Mouse (Mus musculus) spleen, adult 2 months (tissue): ENCODE results near the gene Atf6b. TPM values are rescaled to one million over a fixed set of nuclear protein-coding genes. Genes with fewer than 3 reads are reported as not detected.

Source experiments
- DNase-seq, 2 experiments: peaks; one replicate each; pipeline versions ENCODE4 v3.0.0 to v3.0.0-alpha.2; 2012 to 2021; ENCODE audit warnings: low spot score in 2 of 2, low read depth in 1 of 2
- H3K27ac ChIP-seq: fragments of 200-500 bp; 2 replicates; pipeline ENCODE4 v1.5.1; 2012; ENCODE audit warnings: low read length, inconsistent platforms; ENCODE audit not compliant: insufficient read depth
- H3K27me3 ChIP-seq: fragments of 200-500 bp; 2 replicates; pipeline ENCODE4 v1.6.1; 2012; ENCODE audit warnings: mild to moderate bottlenecking, moderate library complexity, low read length, inconsistent platforms; ENCODE audit not compliant: control insufficient read depth, insufficient read depth
- H3K36me3 ChIP-seq: fragments of 200-500 bp; 2 replicates; pipeline ENCODE4 v1.6.1; 2012; ENCODE audit warnings: mild to moderate bottlenecking, low read length, inconsistent platforms; ENCODE audit not compliant: control insufficient read depth, insufficient read depth
- H3K4me1 ChIP-seq: fragments of 200-500 bp; 2 replicates; pipeline ENCODE4 v1.6.1; 2011; ENCODE audit warnings: inconsistent platforms; ENCODE audit not compliant: control insufficient read depth, insufficient read depth, insufficient read length
- H3K4me3 ChIP-seq: fragments of 200-500 bp; 2 replicates; pipeline ENCODE4 v1.5.1; 2011; ENCODE audit warnings: mild to moderate bottlenecking, inconsistent platforms; ENCODE audit not compliant: insufficient read depth, insufficient read length; ENCODE audit errors: extremely low read depth
- CTCF ChIP-seq: fragments of 200-500 bp; IDR thresholded peaks from 2 replicates; pipeline ENCODE4 v1.5.1; 2011; ENCODE audit warnings: mild to moderate bottlenecking, inconsistent platforms; ENCODE audit not compliant: insufficient read depth, insufficient read length, insufficient replicate concordance; ENCODE audit errors: extremely low read depth
- POLR2A ChIP-seq: fragments of 200-500 bp; IDR thresholded peaks from 2 replicates; pipeline ENCODE4 v1.6.1; 2011; ENCODE audit warnings: low read depth, low read length, inconsistent platforms
- WGBS: fragments of 180-500 bp; shearing (Covaris S2); methylation state at CpG from one replicate; pipeline ENCODE4 v1.1.7; 2018; 5-methylcytosine and 5-hydroxymethylcytosine counted together
- polyA plus RNA-seq: library from polyadenylated mRNA; depleted of rRNA; stranded (reverse); fragments of >200 nt; gene quantifications from 2 replicates; pipeline ENCODE4 v1.2.3, GENCODE M21; 2012

The Atf6b gene
- polyA plus RNA-seq, 1 experiment = 76.4 TPM

- no peak for TF ChIP-seq POLR2A
- TF ChIP-seq CTCF = no peak
- H3K4me1 ChIP-seq = peaks cover under 1% of the 10 kb centered on the region; the same call in 1 of the 2 replicates
- H3K27ac ChIP-seq = no peak overlapping the region
- H3K27me3 ChIP-seq = no peaks in the 10 kb centered on the region
- no peak overlapping the region for H3K4me3 ChIP-seq
- 91% methylated on average over 10 of the region's 10 CpGs for WGBS
- no peak for DNase-seq
- peaks cover 19% of the 10 kb centered on the region for H3K36me3 ChIP-seq
Measured at GRCm38 (mm10) chr17:34613830-34614229, 33.1 kb upstream of the Atf6b start.

- Histone ChIP-seq H3K27me3 (no peaks in the 10 kb centered on the region), H3K27ac (no peak within 1 kb of the TSS), H3K4me1 (no peaks in the 10 kb centered on the region), H3K36me3 (peaks cover 16% of the 10 kb centered on the region), H3K4me3 (no peak within 1 kb of the TSS)
- no peak for TF ChIP-seq POLR2A
- TF ChIP-seq CTCF = no peak
- DNase-seq = no peak
- WGBS = 82% methylated on average over 6 of the region's 6 CpGs
Measured at GRCm38 (mm10) chr17:34615871-34616270, 31.1 kb upstream of the Atf6b start, which contains the start of gene Egfl8. TSS of gene Egfl8 (minus strand) at chr17:34615971.

- DNase-seq = peak; percentile 61 to 81
- Histone ChIP-seq H3K36me3 (peaks cover 5% of the 10 kb centered on the region; the same call in 1 of the 2 replicates), H3K4me1 (no peaks in the 10 kb centered on the region), H3K27ac (no peak overlapping the region), H3K27me3 (no peaks in the 10 kb centered on the region), H3K4me3 (no peak overlapping the region)
- TF ChIP-seq POLR2A (no peak), CTCF (peak; percentile 69; the same call in 1 of the 2 replicates)
- 9% methylated on average over 6 of the region's 6 CpGs for WGBS
Measured at GRCm38 (mm10) chr17:34618999-34619398, 27.9 kb upstream of the Atf6b start.

GRCm38 (mm10) chr17:34621006-34621405 lies 25.9 kb upstream of the Atf6b start:
- Histone ChIP-seq H3K4me1 (no peaks in the 10 kb centered on the region), H3K36me3 (peaks cover 3% of the 10 kb centered on the region; the same call in 1 of the 2 replicates), H3K27me3 (no peaks in the 10 kb centered on the region), H3K4me3 (no peak overlapping the region), H3K27ac (no peak overlapping the region)
- DNase-seq = no peak
- 98% methylated on average over 8 of the region's 8 CpGs for WGBS
- no peak for TF ChIP-seq POLR2A
- TF ChIP-seq CTCF = no peak

- Histone ChIP-seq H3K4me1 (peaks cover 4% of the 10 kb centered on the region; the same call in 1 of the 2 replicates), H3K4me3 (no peak overlapping the region), H3K27me3 (no peaks in the 10 kb centered on the region), H3K27ac (no peak overlapping the region), H3K36me3 (peaks cover 3% of the 10 kb centered on the region; the same call in 1 of the 2 replicates)
- 89% methylated on average over 9 of the region's 9 CpGs for WGBS
- DNase-seq = no peak
- TF ChIP-seq POLR2A (no peak), CTCF (no peak)
Measured at GRCm38 (mm10) chr17:34623161-34623560, 23.8 kb upstream of the Atf6b start.

- Histone ChIP-seq H3K4me3 (no peak overlapping the region), H3K27ac (no peak overlapping the region), H3K4me1 (peaks cover 4% of the 10 kb centered on the region; the same call in 1 of the 2 replicates), H3K36me3 (peaks cover 3% of the 10 kb centered on the region; the same call in 1 of the 2 replicates), H3K27me3 (no peaks in the 10 kb centered on the region)
- no peak for DNase-seq
- WGBS = 92% methylated on average over 3 of the region's 3 CpGs
- TF ChIP-seq POLR2A = no peak
- TF ChIP-seq CTCF = no peak
Measured at GRCm38 (mm10) chr17:34624981-34625380, 22.0 kb upstream of the Atf6b start.

GRCm38 (mm10) chr17:34626062-34626772 lies 20.7 kb upstream of the Atf6b start:
- H3K4me1 ChIP-seq = peaks cover 13% of the 10 kb centered on the region
- H3K27ac ChIP-seq = no peak overlapping the region
- WGBS = 65% methylated on average over 16 of the region's 16 CpGs
- H3K36me3 ChIP-seq = peaks cover 3% of the 10 kb centered on the region; the same call in 1 of the 2 replicates
- H3K4me3 ChIP-seq = peak overlapping the region; percentile 60; the same call in 1 of the 2 replicates
- H3K27me3 ChIP-seq = peaks cover 8% of the 10 kb centered on the region; the same call in 1 of the 2 replicates
- no peak for DNase-seq
- no peak for TF ChIP-seq CTCF
- no peak for TF ChIP-seq POLR2A
